Mouse (Mus musculus) layer of hippocampus, postnatal 14 days (tissue): ENCODE data around the gene Vcl. TPM values are rescaled to one million over a fixed set of nuclear protein-coding genes. Genes with fewer than 3 reads are reported as not detected.

ENCODE experiments used
- DNase-seq, 2 experiments: peaks; one replicate each; pipeline ENCODE4 v3.0.0; 2021 to 2022; ENCODE audit warnings: low spot score in 2 of 2, mixed read lengths in 1 of 2
- total RNA-seq, 2 experiments: library from RNA; stranded (reverse); gene quantifications; 2 replicates each; pipeline ENCODE4 v1.2.3; 2021

The Vcl gene
- total RNA-seq, 2 experiments from 2014 or later, result 36.6 to 42.6 TPM

DNA sequence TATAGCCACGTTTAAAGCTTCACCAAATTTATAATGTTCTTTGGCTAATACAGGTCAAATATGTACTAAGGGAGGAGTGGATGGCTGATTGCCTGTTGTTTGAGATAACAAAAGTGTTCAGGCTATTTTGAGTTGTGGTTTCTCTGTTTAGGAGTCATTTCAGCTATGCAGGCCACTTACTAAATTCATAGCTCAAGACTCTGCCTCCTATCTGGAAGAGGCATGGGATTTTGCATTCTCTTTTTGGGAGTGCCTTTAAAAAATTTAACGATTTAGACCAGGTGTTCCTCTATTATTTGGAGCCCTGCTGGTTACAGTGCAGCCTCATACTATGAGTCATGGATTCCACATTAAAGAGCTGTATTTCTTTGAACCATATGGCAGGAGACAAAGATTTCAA is 9.2 kb downstream of the Vcl start:
- no peak for DNase-seq

DNA sequence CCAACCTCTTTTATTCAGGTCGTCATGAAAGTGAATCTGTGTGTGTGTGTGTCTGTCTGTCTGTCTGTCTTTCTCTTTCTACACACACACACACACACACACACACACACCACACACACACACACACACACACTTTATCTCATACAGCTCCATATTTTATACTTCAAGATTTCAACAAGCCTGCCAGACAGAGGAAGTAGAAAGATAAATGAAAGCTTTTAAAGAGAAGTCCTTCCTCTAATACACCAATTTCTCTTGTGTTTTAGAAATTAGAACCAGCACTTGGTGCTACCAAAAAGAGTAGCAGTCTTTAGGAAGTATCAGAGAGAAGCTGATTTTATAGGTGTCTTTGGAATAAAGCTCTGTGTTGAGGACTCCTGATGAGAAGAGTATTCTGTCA is 9.7 kb downstream of the Vcl start:
- DNase-seq, result no peak

DNA sequence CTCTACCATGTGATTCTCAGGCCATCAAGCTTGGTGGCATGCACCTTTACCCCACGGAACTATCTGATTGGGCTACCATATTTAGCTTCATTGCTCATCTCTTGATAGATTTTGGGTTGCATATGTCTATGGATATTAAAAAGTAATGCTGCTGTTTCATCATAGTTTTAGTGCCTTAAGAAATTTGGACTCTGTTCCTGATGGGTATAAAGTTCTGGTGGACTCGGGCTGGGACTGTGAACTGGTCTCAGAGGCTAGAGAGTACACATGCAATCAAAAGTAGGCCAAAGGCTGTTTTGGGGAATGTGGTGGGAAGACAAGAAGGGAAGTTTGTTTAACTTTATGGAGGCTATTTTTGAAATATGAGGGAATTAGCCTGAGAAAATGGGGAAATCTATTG is 16.1 kb downstream of the Vcl start:
- no peak for DNase-seq

DNA sequence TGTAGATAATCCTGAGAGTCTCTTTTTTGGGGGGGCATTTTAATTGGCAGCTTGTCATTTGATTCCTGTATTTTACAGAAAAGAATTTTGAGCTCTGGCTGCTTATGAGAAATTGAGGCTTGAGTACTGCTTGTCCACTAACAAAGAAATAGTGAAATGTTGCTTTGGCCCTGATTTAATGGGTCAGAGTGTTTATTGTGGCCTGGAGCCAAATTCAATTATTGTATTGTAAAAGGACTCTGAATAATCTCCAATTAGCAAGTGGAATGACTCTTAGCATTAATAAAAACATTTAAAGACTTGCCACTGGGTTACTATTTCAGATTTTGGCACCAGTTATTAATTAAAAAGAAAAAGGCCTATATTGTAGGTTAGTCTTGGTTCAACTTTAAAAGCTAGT is 26.8 kb downstream of the Vcl start:
- DNase-seq, result peak in 1 of 2 experiments; percentile 40

DNA sequence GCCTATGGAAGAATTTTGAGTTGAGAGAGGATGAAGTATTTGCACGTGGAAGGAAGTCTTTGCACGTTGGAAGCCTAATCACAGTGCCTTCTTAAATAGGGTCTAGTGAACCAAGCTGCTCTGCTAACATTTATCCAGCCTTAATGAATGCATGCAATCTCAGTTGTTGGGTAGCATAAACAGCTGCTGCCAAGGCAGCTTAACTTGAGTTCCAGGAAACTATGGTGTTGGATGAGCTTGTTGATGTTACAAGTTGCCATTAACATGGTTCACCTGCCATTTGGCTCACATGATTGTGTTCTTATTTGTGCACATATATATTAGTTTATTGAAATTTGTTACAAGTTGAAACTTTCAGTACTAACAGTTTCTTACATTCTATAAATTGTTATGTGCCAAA is 29.8 kb downstream of the Vcl start:
- no peak for DNase-seq

DNA sequence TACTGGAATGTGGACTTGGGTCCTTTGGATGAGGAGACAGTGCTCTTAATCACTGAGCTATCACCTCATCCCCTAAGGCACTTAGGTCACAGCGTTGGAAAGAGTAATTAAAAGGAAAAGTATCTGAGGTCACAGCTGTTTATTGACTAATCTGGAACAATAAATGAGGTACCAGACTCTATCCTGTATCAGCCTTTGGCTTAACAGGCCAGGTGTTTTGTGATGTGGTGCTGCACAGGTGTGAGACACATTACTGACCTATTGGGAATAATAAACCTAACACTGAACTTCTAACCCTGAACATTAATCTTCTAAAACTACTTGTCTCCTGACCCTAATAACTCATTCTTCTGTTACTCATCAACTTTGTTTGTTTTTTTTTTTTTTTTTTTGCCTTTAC is 33.3 kb downstream of the Vcl start:
- no peak for DNase-seq

DNA sequence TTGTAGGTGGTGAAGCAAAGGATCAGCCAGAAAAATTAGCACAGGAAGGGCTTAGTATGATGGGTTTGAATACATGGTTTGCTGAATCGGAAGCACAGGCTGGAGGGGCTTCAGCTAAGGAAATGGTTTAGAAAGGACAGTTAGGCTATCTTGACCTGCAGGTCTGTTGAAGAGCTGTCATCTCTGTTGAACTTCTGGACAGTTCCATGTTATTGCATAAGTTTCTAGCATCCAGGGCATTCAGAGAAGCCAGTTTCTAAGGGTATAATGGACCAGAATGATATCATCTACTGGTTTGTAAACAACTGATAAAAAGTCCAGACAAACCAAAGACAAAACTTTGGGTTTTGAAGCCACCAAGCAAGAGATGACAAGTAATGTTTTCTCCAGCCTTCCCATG is 33.7 kb downstream of the Vcl start:
- DNase-seq, result no peak

DNA sequence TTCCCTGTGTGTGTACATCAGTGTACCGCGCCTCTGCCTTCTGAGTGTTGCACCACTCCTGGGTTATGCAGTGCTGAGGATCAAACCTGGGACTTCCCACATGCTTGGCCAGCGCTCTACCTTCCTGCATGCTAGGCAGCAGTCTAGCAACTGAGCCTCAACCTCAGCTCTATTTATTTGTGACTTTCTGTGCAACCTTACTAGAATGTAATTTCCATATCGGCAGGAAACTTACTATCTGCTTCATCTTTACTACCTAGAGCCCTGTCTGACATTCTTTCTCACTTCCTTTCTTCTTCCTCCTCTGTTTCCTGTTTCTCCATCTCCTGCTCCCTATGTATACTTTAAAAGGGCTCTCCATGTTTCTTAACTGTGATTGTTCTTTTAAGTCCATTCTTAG is 34.7 kb downstream of the Vcl start:
- no peak for DNase-seq

DNA sequence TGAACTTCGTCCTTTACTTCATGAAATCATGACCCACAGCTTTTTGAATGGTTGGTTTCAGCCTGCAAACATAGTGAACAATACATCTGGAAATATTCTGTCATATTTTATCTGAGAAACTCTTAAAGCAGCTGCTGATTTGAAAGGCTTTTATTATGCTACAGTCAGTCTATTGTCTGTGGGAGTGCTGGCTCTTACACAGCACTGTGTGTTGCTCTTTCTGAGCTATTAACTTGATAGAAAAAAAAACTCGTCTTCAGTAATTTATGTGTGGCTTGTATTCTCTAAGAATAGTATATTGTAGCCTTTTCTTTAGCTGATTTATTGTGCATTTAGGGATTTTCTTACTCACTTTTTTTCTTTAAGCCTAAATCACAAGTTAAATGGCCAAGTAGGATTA is 35.1 kb downstream of the Vcl start:
- DNase-seq, result no peak

DNA sequence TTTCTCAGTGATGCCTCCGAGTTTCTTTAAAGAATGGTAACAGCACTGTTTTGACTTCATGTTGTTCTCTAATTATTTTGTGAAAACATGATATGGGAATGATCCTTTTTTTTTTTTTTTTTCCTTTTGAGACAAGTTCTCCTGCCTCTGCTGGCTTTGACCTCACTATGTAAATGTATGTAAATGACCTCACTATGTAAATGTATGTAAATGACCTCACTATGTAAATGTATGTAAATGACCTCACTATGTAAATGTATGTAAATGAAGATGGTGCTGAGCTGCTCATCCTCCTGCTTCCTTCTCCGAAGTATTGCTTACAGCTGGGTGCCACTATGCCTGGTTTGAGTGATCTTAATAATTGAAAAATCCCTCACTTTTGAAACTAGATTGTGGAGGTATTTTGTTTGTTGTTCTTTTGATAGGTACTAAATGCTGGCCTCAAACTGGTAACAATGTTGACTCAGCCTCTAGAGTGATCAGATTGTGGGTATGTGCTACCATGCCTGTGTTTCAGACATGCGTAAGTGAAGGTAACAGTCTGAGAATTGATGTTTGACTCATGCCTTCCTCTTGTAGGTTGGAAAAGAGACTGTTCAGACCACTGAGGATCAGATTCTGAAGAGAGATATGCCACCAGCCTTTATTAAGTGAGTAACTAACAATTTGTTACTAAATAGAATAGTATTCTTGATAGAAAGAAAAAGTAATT is 37.9 kb downstream of the Vcl start:
- DNase-seq, result no peak

DNA sequence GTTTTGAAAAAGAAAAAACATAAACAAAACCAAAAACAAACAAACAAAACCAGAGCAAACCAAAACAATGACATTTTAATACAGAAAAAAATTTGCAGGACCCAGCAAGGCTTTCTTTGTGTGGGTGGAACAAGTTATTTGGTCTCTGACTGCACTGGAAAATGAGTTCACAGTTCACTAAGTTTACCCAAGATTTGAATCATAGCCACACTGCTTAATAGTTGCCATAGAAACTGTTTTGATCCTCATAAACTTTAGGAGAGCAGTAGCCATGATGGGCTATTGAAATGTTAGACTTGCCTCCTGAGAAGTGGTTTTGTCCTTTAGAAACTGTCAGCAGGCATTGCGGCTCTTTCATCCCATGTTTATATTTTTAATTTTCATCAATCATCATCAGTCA is 39.9 kb downstream of the Vcl start:
- DNase-seq, result no peak

DNA sequence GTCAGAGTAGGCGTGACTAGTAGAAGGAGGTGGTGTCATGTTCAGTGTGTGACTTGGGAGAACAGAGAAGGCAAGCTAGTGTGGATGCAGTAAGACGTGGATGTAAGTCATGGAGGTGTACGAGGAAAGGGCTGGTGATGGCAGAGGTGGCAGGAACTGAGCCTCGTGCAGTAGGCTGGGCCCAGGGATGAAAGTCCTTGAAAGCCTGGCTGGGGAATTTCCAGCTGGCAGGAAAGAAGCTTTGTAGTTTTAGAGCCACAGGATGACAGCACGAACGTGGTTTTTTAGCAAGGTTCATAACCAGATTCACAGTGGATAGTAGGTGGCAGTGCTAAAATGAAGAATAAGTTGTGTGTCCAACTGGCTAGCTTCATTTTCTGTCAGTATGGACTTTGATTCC is 41.2 kb downstream of the Vcl start:
- no peak for DNase-seq

DNA sequence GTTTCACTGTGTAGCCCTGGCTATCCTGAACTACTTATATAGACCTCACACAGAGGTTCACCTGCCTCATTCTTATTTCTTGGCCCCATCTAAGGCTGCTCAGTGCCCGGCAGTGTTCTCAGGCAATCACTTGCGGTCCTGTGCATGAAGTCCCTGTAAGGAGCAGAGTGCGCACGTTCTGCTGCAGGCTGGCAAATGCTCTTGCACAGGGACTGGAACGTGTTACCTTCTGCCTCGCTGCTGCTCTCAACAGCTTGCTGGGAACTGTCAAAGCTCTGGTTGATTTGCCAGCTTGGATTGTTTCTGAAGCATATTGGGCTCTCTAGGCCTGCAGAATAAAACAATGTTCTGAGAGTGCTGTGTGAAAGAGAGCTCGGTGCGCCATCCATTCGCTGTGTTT is 41.7 kb downstream of the Vcl start:
- DNase-seq, result peak; percentile 53 to 90

DNA sequence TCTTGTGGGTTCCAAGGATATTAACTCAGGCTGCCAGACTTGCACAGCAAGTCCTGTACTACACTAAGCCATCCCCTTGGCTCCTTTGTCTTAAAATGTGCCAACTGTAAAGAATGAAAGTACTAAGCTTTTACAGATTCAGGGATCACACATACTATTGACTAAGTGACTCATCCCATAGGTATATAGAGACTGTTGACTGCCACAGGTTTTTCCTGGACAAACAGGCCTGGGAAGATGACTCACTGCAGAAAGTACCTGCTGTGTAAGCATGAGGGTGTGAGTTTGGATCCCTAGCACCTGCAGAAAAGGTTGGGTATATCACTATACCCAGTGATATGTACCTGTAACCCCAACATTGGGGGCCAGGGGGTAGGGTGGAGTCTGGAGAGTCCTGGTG is 44.6 kb downstream of the Vcl start:
- no peak for DNase-seq

DNA sequence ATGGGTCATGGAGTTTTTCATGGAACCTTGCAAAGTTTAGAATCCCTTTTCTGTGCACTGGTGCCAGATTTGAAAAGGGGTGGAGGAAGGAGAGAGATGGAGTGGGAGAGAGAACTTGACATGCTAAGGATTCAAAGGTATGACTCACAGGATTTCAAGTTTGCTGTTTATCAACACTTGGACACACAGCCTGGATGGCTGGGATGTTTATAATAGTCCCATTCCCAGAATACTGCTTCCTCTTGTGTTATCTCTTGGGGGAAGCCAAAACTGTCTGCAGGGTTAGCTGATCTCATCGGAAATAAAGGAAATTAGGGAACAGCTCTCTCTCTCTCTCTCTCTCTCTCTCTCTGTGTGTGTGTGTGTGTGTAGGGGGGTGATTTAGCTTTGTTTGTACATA is 47.5 kb downstream of the Vcl start:
- DNase-seq, result no peak

DNA sequence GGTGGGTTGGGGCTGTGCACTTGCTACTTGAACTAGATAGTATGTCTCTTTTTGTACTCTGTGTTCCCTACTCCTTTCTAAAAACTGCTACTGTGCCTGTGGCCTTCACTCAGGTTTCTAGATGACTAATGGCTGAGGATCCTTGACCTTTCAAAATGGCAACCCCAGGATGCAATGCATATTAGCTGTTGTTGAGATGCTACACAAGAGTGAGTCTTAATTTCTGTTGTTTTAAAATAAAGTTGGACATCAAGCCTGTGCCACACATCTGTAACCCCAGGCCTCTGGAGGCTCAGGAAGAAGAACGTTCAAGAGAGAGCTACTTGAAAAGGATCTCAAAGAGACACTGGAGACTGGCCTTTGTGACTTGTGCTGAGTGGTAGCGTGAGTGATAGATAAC is 48.5 kb downstream of the Vcl start:
- DNase-seq, result no peak

DNA sequence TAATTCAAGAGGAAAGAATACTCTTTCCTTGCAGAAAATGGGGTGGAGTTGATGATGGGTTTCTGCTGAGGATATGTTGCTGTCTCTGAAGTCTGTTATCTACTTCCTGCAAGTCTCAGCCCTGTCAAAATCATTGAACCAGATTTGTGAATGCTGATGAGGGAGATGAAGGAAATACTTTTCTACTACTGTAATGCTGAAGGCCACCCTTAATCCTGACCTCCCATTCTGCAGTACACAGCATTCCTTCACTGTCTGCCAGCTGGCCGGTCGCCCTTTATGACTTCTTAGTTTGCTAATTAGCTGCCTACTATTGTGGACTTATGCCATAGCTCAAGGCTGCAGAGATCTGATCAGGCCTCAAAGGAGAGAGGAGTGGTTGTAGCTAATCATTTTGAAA is 54.6 kb downstream of the Vcl start:
- peak; percentile 21 to 77 for DNase-seq

DNA sequence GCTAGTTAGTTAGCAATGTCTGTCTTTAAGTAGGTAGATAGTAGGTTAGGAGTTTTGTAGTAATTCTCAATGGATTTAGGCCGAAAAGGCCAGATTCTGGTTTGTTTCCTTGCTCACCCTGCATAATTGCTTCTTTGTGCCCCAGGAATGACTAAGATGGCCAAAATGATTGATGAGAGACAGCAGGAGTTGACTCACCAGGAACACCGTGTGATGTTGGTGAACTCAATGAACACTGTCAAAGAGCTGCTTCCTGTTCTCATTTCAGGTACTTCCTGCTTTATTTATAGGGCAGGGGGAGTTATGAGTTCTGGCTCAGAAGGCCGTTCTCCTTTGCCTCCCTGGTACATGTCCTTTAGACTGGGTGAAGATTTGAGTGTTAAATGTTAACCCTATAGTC is 56.3 kb downstream of the Vcl start:
- no peak for DNase-seq

DNA sequence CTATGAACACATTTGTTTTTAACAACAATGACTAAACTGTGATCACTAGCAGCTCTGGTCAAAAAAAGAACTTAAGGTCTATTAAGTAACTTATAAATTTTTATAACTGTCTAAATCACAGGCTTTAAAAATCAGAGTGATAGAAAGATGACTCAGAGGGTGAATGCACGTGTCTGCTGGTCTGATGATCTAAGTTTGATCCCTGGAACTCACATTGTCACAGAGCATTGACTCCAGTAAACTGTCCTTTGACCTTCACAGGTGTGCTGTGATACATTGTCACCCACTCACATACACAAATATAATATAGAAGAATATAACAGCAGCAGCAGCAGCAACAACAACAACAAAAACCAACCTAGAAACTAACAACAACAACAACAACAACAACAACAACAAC is 62.3 kb downstream of the Vcl start:
- no peak for DNase-seq

DNA sequence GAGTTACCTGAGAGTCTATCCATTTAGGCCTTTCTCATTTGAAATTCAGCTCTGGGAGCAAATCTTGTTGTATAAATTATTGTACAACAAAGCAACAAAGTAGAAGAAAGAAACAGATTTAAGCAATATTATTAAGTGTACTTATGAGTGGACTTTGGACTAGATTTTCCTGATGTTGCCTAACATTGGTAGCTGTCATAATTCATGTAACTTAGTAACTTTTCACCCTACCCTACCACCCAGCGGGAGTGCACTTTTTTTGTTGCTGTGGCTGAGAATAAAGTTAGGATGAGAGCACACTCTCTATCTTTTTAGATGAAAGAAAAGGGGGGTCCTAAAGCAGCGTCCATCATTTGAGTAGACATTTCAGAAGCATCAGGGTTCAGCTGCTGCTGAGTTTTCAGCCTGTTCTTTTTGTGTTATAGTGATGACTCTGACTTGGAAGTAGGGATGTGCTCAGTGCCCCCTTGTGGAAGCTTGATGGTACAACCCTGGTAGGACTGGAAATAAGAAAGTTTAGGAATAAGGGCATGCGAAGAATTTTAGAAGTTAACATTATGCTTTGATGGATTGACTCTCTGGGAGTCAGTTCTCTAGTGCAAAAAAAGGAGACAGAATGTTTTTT is 64.0 kb downstream of the Vcl start:
- peak; percentile 36 to 74 for DNase-seq

DNA sequence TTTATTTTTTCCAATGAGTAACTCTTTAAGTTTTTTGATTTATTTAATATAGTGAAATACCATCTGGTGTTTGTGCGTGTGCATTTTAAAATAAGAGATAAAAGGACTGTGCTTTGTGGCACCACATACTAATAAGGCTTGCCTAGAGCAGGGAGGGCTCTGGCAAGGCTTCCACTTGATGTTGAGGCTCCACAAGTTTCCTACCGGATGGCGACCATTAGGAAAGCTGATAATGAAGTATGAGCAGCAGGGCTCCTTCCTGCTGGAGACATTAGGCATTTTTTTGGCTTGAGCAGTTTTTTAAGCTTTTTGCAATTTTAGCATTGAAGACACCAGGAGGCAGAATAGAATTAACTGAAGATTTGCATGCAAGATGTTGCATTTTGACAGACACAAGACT is 65.3 kb downstream of the Vcl start:
- peak in 1 of 2 experiments; percentile 24 for DNase-seq

DNA sequence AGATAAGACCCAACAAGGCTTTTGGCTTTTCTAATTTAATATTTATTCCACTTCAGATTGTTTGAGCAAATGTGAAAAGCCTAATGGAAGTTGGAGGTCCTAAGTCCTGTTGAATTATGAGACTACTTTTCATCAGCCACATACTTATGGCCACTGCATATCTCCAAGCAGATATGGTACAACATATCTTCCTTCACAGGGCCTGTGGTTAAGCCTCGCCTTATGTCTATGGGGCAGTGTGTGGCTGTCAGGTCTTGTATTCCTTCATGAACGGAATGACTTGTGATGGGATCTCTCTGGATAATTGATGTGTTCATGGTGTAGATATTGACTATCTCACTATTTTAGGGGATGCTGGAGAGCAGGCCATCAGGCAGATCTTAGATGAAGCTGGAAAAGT is 66.3 kb downstream of the Vcl start:
- DNase-seq, result no peak

DNA sequence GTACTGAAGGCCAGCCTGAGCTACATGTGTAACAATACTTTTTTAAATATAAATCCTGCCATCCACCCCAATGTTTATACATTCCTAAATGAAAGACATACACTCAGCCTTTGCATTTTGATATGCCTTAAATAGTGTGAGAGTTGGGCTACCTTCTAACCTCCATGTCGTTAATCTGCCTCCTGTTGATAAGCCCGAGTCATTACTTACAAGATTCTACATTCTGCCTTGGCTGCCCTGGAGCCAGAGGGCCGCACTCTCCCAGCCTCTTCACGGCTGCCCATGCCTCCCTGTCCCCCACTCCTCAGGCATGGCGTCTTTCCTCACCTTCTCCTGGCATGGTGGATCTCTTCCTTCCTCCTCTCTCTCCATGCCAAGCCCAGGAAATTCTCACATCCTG is 67.2 kb downstream of the Vcl start:
- DNase-seq, result no peak
